Comparison of ENCODE assay signal across 8 mouse cellular contexts in the genomic region with DNA sequence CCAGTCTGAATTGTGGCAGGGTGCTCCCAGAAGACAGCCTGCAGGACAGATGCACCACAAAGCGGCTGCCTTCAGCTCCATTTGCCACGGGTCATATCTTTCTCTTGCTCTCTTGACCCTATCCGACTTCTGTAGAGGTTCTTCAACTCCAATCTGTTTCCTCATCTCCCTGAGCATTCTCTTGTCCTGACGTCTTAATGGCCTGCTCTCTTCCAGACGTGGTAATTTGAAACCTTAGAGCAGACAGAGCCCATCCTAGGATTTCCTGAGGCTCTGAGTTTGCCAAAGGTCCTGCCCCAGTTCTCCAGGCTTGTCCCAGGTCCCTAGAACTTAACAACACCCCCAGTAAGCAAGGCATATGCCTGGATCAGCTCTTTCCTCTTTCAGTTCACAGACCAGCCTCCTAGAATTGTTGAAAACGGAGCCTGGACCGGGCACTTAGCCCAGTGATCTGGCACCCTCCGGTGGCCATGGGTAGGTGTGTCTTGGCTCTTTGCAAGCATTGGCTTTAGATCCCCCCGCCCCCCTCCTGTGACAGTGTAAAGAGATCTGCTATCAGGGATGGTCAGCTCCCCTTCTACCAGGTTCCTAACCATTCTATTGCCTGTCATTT. TPM values are rescaled to one million over a fixed set of nuclear protein-coding genes. Genes with fewer than 3 reads are reported as not detected.
DNase-seq lines count a peak whose midpoint lies in the region; TF ChIP-seq lines count a peak whose summit lies in the region.

No protein-coding gene starts in this region.

- TF ChIP-seq POLR2A in lung, adult 2 months (IDR thresholded peaks at IDR 0.05; ENCODE audit: borderline replicate concordance, extremely low read depth, low read depth, low read length), result no peak

- DNase-seq in A20 (ENCODE audit: low read depth, low spot score) (peak; percentile 91), MN1 (ENCODE audit: low spot score) (peak; percentile 80)
- DNase-seq in cerebellum, postnatal 14 days, result peak; percentile 86 to 88
- peak; percentile 31 to 57 for DNase-seq in gastrocnemius, postnatal 4 days (ENCODE audit: low spot score in 2 of 2)
- peak; percentile 81 for DNase-seq in kidney, adult 9 months
- DNase-seq in lung, adult 2 months, result peak; percentile 31
- peak; percentile 67 for DNase-seq in retina, postnatal 1 day
- DNase-seq in yolk sac, embryonic 10.5 days (ENCODE audit: low spot score), result peak; percentile 79

- peak; percentile 47 for TF ChIP-seq CTCF in lung, adult 2 months (IDR thresholded peaks at IDR 0.05; ENCODE audit: insufficient read depth, low read length)

- WGBS in lung, adult 2 months, result 11% methylated on average over 9 of the region's 9 CpGs

- H3K4me1 ChIP-seq in lung, adult 2 months (ENCODE audit: control insufficient read depth, insufficient read depth, low read length), result peaks cover 3% of the 10 kb centered on the region; the same call in 1 of the 2 replicates

- no peak overlapping the region for H3K4me3 ChIP-seq in lung, adult 2 months (replicated peaks; ENCODE audit: extremely low read depth, low read depth, low read length)

RNA-seq across cellular contexts. Expression of gene Med13, which starts 38.2 kb away (rescaled TPM):
- total RNA-seq in gastrocnemius, postnatal 4 days (2021), result 10 to 100 TPM; 47.8 to 51.6 TPM
- 15.3 and 22.8 TPM in 2 replicates for polyA plus RNA-seq in lung, adult 2 months (2012; rRNA removed)

Comparison
In these comparisons a context has a peak if more than half of its experiments do, and no peak if none do; other contexts are left out.
1. DNase-seq: peak in every context shown above with its lines; median percentile 91 in A20; 87 in cerebellum, postnatal 14 days; 81 in kidney, adult 9 months; 80 in MN1; 79 in yolk sac, embryonic 10.5 days; 67 in retina, postnatal 1 day; 44 in gastrocnemius, postnatal 4 days; 31 in lung, adult 2 months.